ENCODE assay signal across 19 mouse cellular contexts in genomic region chr1:53976721-53977120, GRCm38 (mm10).
DNase-seq lines count a peak whose midpoint lies in the region; ATAC-seq and TF ChIP-seq lines count a peak whose summit lies in the region.
"Had no signal": no experiment of that assay in that cellular context is flagged by ENCODE, and none has a peak within 500 bp of the region (broad histone marks: within the 10 kb centered on the region; RNA-seq: fewer than 3 reads in every experiment).

No protein-coding gene starts in this region.

- no peak for TF ChIP-seq EP300 in heart, adult 2 months (IDR thresholded peaks at IDR 0.05; ENCODE audit: insufficient read depth, low read depth, low read length)

- no peaks in the 10 kb centered on the region for H3K27me3 ChIP-seq in heart, adult 2 months (ENCODE audit: control insufficient read depth, insufficient read depth, low read length)
- H3K27me3 ChIP-seq in kidney, embryonic 15.5 days: no peaks in the 10 kb centered on the region
- no peaks in the 10 kb centered on the region for H3K27me3 ChIP-seq in lung, embryonic 14.5 days (ENCODE audit: insufficient read depth, low read length)
- no peaks in the 10 kb centered on the region for H3K27me3 ChIP-seq in heart, embryonic 16.5 days (ENCODE audit: control insufficient read depth, insufficient read depth, low read length)
- H3K27me3 ChIP-seq: forebrain, embryonic 13.5 days; intestine, embryonic 15.5 days; limb, embryonic 15.5 days had no signal

- intact Hi-C loops in heart, adult 2 months (cut with DNase I): loop anchor here (2.0 to 5.0 kb wide), 4 partner anchors 34 to 136 kb away; no protein-coding TSS in a partner anchor
- intact Hi-C loops in heart, postnatal 25 days (cut with DNase I): loop anchor here (2.0 to 5.0 kb wide), 3 partner anchors 34 to 69 kb away; no protein-coding TSS in a partner anchor

- no peak for TF ChIP-seq CTCF in heart, adult 2 months (IDR thresholded peaks at IDR 0.05)
- TF ChIP-seq CTCF in lung, embryonic 14.5 days (IDR thresholded peaks at IDR 0.05; ENCODE audit: low read depth): no peak

- H3K9ac ChIP-seq in heart, adult 2 months (ENCODE audit: low read depth, low read length): peak overlapping the region; percentile 4
- no peak overlapping the region for H3K9ac ChIP-seq in kidney, embryonic 15.5 days
- no peak overlapping the region for H3K9ac ChIP-seq in lung, embryonic 14.5 days
- H3K9ac ChIP-seq in heart, embryonic 16.5 days (ENCODE audit: low read length): no peak overlapping the region
- H3K9ac ChIP-seq: forebrain, embryonic 13.5 days; hindbrain, embryonic 14.5 days; intestine, embryonic 15.5 days; limb, embryonic 15.5 days had no signal

- ATAC-seq in kidney, embryonic 15.5 days (replicated peaks; ENCODE audit: low FRiP score): no peak
- no peak for ATAC-seq in lung, embryonic 14.5 days (ENCODE audit: insufficient read depth)
- no peak for ATAC-seq in heart, embryonic 16.5 days (replicated peaks; ENCODE audit: extremely low read depth, insufficient read depth, low FRiP score)
- ATAC-seq: forebrain, embryonic 13.5 days; intestine, embryonic 15.5 days had no signal

- peaks cover 11% of the 10 kb centered on the region for H3K4me1 ChIP-seq in heart, adult 2 months (ENCODE audit: control insufficient read depth, insufficient read depth, low read length)
- no peaks in the 10 kb centered on the region for H3K4me1 ChIP-seq in kidney, embryonic 15.5 days
- no peaks in the 10 kb centered on the region for H3K4me1 ChIP-seq in lung, embryonic 14.5 days (ENCODE audit: insufficient read depth)
- 0 out of 2 replicates have a peak, but pooled peaks cover 4% of the 10 kb centered on the region for H3K4me1 ChIP-seq in heart, embryonic 16.5 days (ENCODE audit: control insufficient read depth, insufficient read depth, low read length)
- H3K4me1 ChIP-seq: forebrain, embryonic 13.5 days; intestine, embryonic 15.5 days had no signal

- peak overlapping the region; percentile 41 for H3K4me3 ChIP-seq in heart, adult 2 months
- H3K4me3 ChIP-seq in kidney, embryonic 15.5 days (replicated peaks): peak overlapping the region; percentile 11
- peak overlapping the region; percentile 19 for H3K4me3 ChIP-seq in lung, embryonic 14.5 days (ENCODE audit: low read depth, low read length)
- peak overlapping the region; percentile 34 for H3K4me3 ChIP-seq in heart, embryonic 16.5 days (ENCODE audit: low read length)
- H3K4me3 ChIP-seq: forebrain, embryonic 13.5 days; intestine, embryonic 15.5 days; limb, embryonic 15.5 days had no signal

- H3K9me3 ChIP-seq in kidney, embryonic 15.5 days (replicated peaks): no peaks in the 10 kb centered on the region
- H3K9me3 ChIP-seq in lung, embryonic 14.5 days (ENCODE audit: low read depth, low read length): no peaks in the 10 kb centered on the region
- no peaks in the 10 kb centered on the region for H3K9me3 ChIP-seq in heart, embryonic 16.5 days (replicated peaks; ENCODE audit: control insufficient read depth, low read length)
- H3K9me3 ChIP-seq: forebrain, embryonic 13.5 days; intestine, embryonic 15.5 days; limb, embryonic 15.5 days had no signal

- TF ChIP-seq POLR2A in heart, adult 2 months (IDR thresholded peaks at IDR 0.05; ENCODE audit: insufficient read depth, low read depth, low read length): no peak

- DNase-seq in heart, adult 2 months: peak; percentile 16 to 31
- DNase-seq in heart, postnatal 25 days (ENCODE audit: low spot score): no peak
- no peak for DNase-seq in kidney, postnatal 14 days
- no peak for DNase-seq in lung, embryonic 14.5 days
- DNase-seq in lung, postnatal 10 days: no peak
- DNase-seq: adrenal gland, adult 2 months; cerebellum, postnatal 14 days; embryo, embryonic 11 days; gastrocnemius, postnatal 36 days; kidney, postnatal 36 days; midbrain, embryonic 14.5 days; right cerebral cortex, adult 18-20 months; thymus, postnatal 4 days had no signal

- H3K79me2 ChIP-seq in heart, adult 2 months (replicated peaks; ENCODE audit: control insufficient read depth, insufficient read depth, low read length): 0 out of 2 replicates have a peak, but pooled peaks cover 1% of the 10 kb centered on the region

- H3K4me2 ChIP-seq in kidney, embryonic 15.5 days: peak overlapping the region; percentile 20
- peak overlapping the region; percentile 44 for H3K4me2 ChIP-seq in lung, embryonic 14.5 days
- H3K4me2 ChIP-seq in heart, embryonic 16.5 days (ENCODE audit: low read depth, low read length): peak overlapping the region; percentile 43
- H3K4me2 ChIP-seq: forebrain, embryonic 13.5 days; hindbrain, embryonic 14.5 days; intestine, embryonic 15.5 days; limb, embryonic 15.5 days had no signal

- peaks cover 19% of the 10 kb centered on the region for H3K36me3 ChIP-seq in heart, adult 2 months (ENCODE audit: control insufficient read depth, insufficient read depth, low read length)
- no peaks in the 10 kb centered on the region for H3K36me3 ChIP-seq in kidney, embryonic 15.5 days
- no peaks in the 10 kb centered on the region for H3K36me3 ChIP-seq in lung, embryonic 14.5 days (ENCODE audit: insufficient read depth)
- H3K36me3 ChIP-seq in heart, embryonic 16.5 days (ENCODE audit: control insufficient read depth, insufficient read depth): no peaks in the 10 kb centered on the region
- H3K36me3 ChIP-seq: intestine, embryonic 15.5 days; limb, embryonic 15.5 days had no signal

- 61% methylated on average over 5 of the region's 5 CpGs for WGBS in heart, adult 2 months
- WGBS in kidney, embryonic 15.5 days: 81% methylated on average over 5 of the region's 5 CpGs
- 88% methylated on average over 5 of the region's 5 CpGs for WGBS in lung, embryonic 14.5 days
- 91% methylated on average over 5 of the region's 5 CpGs for WGBS in heart, embryonic 16.5 days

- peak overlapping the region; percentile 82 for H3K27ac ChIP-seq in heart, adult 2 months
- H3K27ac ChIP-seq in kidney, embryonic 15.5 days: no peak overlapping the region; the same call in 1 of the 2 replicates
- H3K27ac ChIP-seq in lung, embryonic 14.5 days (ENCODE audit: low read depth): no peak overlapping the region
- H3K27ac ChIP-seq in heart, embryonic 16.5 days (ENCODE audit: low read length): peak overlapping the region; percentile 4; the same call in 1 of the 2 replicates
- H3K27ac ChIP-seq: forebrain, embryonic 13.5 days; hindbrain, embryonic 14.5 days; intestine, embryonic 15.5 days; limb, embryonic 15.5 days had no signal

Comparison
In these comparisons a context has a peak if more than half of its experiments do, and no peak if none do; other contexts are left out.
1. DNase-seq: peak in heart, adult 2 months (2 of 2); none in heart, postnatal 25 days (single experiment), kidney, postnatal 14 days (single experiment), lung, embryonic 14.5 days (single experiment) and lung, postnatal 10 days (single experiment).
2. H3K27ac ChIP-seq: peak in heart, adult 2 months (single experiment) and heart, embryonic 16.5 days (single experiment); none in kidney, embryonic 15.5 days (single experiment) and lung, embryonic 14.5 days (single experiment).
3. Peak in every context shown above with its lines, with median percentiles within 50 percentile points of each other: H3K4me3 ChIP-seq and H3K4me2 ChIP-seq.